Comparison of ENCODE assay signal across 8 mouse cellular contexts in the genomic region with DNA sequence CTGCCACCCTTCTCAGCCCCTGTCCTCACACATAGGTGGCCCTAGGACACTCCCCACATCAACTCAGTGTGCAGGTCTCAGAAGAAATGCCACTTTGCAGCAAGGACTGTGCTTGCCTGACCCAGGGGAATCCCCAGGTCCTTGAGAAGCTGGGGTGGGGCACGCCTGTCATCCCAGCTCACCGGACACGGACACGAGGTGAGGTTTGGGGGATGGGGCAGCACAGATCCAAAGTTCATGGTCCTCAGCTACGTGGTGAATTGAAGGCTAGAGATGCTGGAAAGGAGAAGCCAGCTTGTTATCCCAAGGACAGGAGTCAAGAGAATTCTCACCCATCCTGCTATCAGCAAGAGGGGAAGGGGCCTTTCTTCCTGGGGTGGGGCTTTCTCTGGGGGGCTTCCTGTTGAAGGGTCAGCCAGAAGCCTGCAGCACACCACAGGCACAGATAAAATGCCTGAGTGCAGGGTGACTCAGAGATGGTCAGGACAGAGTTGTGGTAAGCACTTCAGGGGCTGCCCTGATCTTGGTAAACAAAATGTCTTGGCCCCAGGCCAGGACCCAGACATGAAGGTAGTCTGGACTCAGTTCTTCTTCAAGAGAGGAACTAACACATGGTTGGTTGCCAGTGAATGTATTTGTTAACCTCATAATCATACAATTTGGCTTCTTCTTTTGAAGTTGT. TPM values are rescaled to one million over a fixed set of nuclear protein-coding genes. Genes with fewer than 3 reads are reported as not detected.
DNase-seq lines count a peak whose midpoint lies in the region; ATAC-seq and TF ChIP-seq lines count a peak whose summit lies in the region.

No protein-coding gene starts in this region.

- DNase-seq in thymus, postnatal 25 days: peak; percentile 23
- DNase-seq in thymus, postnatal 4 days: no peak
- DNase-seq in intestine, embryonic 14.5 days (ENCODE audit: low spot score): peak; percentile 68
- no peak for DNase-seq in right cerebral cortex, postnatal 14 days
- DNase-seq in cerebellum, adult 2 months: no peak

- no peaks in the 10 kb centered on the region for H3K9me3 ChIP-seq in intestine, embryonic 14.5 days (ENCODE audit: control insufficient read depth, low read length)
- H3K9me3 ChIP-seq in lung, embryonic 15.5 days: no peaks in the 10 kb centered on the region
- no peaks in the 10 kb centered on the region for H3K9me3 ChIP-seq in stomach, embryonic 16.5 days (replicated peaks; ENCODE audit: control insufficient read depth, low read length)

- TF ChIP-seq CTCF in cerebellum, adult 2 months (IDR thresholded peaks at IDR 0.05; ENCODE audit: borderline replicate concordance, insufficient read depth, low read depth, low read length): no peak

- peak overlapping the region; percentile 22 for H3K4me2 ChIP-seq in intestine, embryonic 14.5 days (ENCODE audit: low read length)
- H3K4me2 ChIP-seq in lung, embryonic 15.5 days: no peak overlapping the region
- H3K4me2 ChIP-seq in stomach, embryonic 16.5 days (ENCODE audit: low read depth, low read length): no peak overlapping the region

- ATAC-seq in intestine, embryonic 14.5 days (replicated peaks; ENCODE audit: low FRiP score, low TSS enrichment, low read depth): peak; percentile 56
- peak; percentile 47; the same call in 1 of the 2 replicates for ATAC-seq in lung, embryonic 15.5 days (ENCODE audit: borderline replicate concordance, extremely low read depth, low FRiP score, low TSS enrichment)
- ATAC-seq in stomach, embryonic 16.5 days (ENCODE audit: insufficient read depth, low FRiP score): peak; percentile 41

- H3K27me3 ChIP-seq in intestine, embryonic 14.5 days (replicated peaks; ENCODE audit: control insufficient read depth, insufficient read depth, low read length): no peaks in the 10 kb centered on the region
- H3K27me3 ChIP-seq in lung, embryonic 15.5 days: no peaks in the 10 kb centered on the region
- no peaks in the 10 kb centered on the region for H3K27me3 ChIP-seq in stomach, embryonic 16.5 days (ENCODE audit: control insufficient read depth, insufficient read depth, low read length)
- no peaks in the 10 kb centered on the region for H3K27me3 ChIP-seq in cerebellum, adult 2 months (ENCODE audit: control insufficient read depth, insufficient read depth, low read length)

- H3K27ac ChIP-seq in brown adipose tissue, adult 24 weeks (replicated peaks; ENCODE audit: low read depth, low read length): peak overlapping the region; percentile 1; the same call in 1 of the 2 replicates
- peak overlapping the region; percentile 77 for H3K27ac ChIP-seq in intestine, embryonic 14.5 days (ENCODE audit: low read depth)
- peak overlapping the region; percentile 76 for H3K27ac ChIP-seq in lung, embryonic 15.5 days
- H3K27ac ChIP-seq in stomach, embryonic 16.5 days (ENCODE audit: low read length): peak overlapping the region; percentile 87
- H3K27ac ChIP-seq in cerebellum, adult 2 months (ENCODE audit: insufficient read depth, low read length): no peak overlapping the region

- H3K9ac ChIP-seq in intestine, embryonic 14.5 days (ENCODE audit: low read length): peak overlapping the region; percentile 1; the same call in 1 of the 2 replicates
- H3K9ac ChIP-seq in lung, embryonic 15.5 days: no peak overlapping the region
- peak overlapping the region; percentile 34 for H3K9ac ChIP-seq in stomach, embryonic 16.5 days (ENCODE audit: low read length)

- 35% methylated on average over 5 of the region's 5 CpGs for WGBS in intestine, embryonic 14.5 days
- 23% methylated on average over 5 of the region's 5 CpGs for WGBS in lung, embryonic 15.5 days
- 37% methylated on average over 5 of the region's 5 CpGs for WGBS in stomach, embryonic 16.5 days
- WGBS in cerebellum, adult 2 months: 57% methylated on average over 5 of the region's 5 CpGs

- TF ChIP-seq POLR2A in cerebellum, adult 2 months (IDR thresholded peaks at IDR 0.05; ENCODE audit: borderline replicate concordance, insufficient read depth, low read length): no peak

- H3K36me3 ChIP-seq in intestine, embryonic 14.5 days (ENCODE audit: control insufficient read depth, insufficient read depth, low read length): peaks cover 41% of the 10 kb centered on the region
- peaks cover 35% of the 10 kb centered on the region for H3K36me3 ChIP-seq in lung, embryonic 15.5 days
- H3K36me3 ChIP-seq in stomach, embryonic 16.5 days (ENCODE audit: control insufficient read depth, insufficient read depth, low read length): peaks cover 27% of the 10 kb centered on the region

- H3K4me1 ChIP-seq in brown adipose tissue, adult 24 weeks (ENCODE audit: control insufficient read depth, insufficient read depth, insufficient read length, low read length): peaks cover 19% of the 10 kb centered on the region
- peaks cover 28% of the 10 kb centered on the region for H3K4me1 ChIP-seq in intestine, embryonic 14.5 days (replicated peaks; ENCODE audit: control insufficient read depth, insufficient read depth, low read length)
- peaks cover 28% of the 10 kb centered on the region for H3K4me1 ChIP-seq in lung, embryonic 15.5 days
- peaks cover 23% of the 10 kb centered on the region for H3K4me1 ChIP-seq in stomach, embryonic 16.5 days (ENCODE audit: control insufficient read depth, insufficient read depth, low read length)
- H3K4me1 ChIP-seq in cerebellum, adult 2 months (ENCODE audit: control insufficient read depth, insufficient read depth, low read length): peaks cover 23% of the 10 kb centered on the region

- no peak overlapping the region for H3K4me3 ChIP-seq in brown adipose tissue, adult 24 weeks (ENCODE audit: insufficient read depth, low read depth, low read length)
- no peak overlapping the region for H3K4me3 ChIP-seq in intestine, embryonic 14.5 days (ENCODE audit: low read depth, low read length)
- H3K4me3 ChIP-seq in lung, embryonic 15.5 days: no peak overlapping the region
- no peak overlapping the region for H3K4me3 ChIP-seq in stomach, embryonic 16.5 days (replicated peaks; ENCODE audit: low read length)
- no peak overlapping the region for H3K4me3 ChIP-seq in cerebellum, adult 2 months (replicated peaks; ENCODE audit: insufficient read depth, low read depth, low read length)

RNA-seq across cellular contexts. Expression of gene Polr2e, which starts 6.7 kb away (rescaled TPM):
- polyA plus RNA-seq in brown adipose tissue, adult 24 weeks (2012; ENCODE audit: insufficient read depth, insufficient read length, missing spikeins): 78.3 and 85.8 TPM in 2 replicates
- 255 and 274 TPM in 2 replicates for polyA plus RNA-seq in intestine, embryonic 14.5 days (2014; fragmentation: Nextera tagmentation; extraction: Ambion mirVana)
- 223 and 225 TPM in 2 replicates for polyA plus RNA-seq in lung, embryonic 15.5 days (2015; fragmentation: Nextera tagmentation; extraction: Ambion mirVana)
- 174 and 180 TPM in 2 replicates for polyA plus RNA-seq in stomach, embryonic 16.5 days (2015; fragmentation: Nextera tagmentation; extraction: Ambion mirVana)
- polyA plus RNA-seq in cerebellum, adult 2 months (2012; rRNA removed): 224 and 231 TPM in 2 replicates

RNA-seq across cellular contexts. Expression of gene Gpx4, which starts 14.0 kb away (rescaled TPM):
- 2,282 and 3,621 TPM in 2 replicates for polyA plus RNA-seq in brown adipose tissue, adult 24 weeks (2012; ENCODE audit: insufficient read depth, insufficient read length, missing spikeins)
- polyA plus RNA-seq in intestine, embryonic 14.5 days (2014; fragmentation: Nextera tagmentation; extraction: Ambion mirVana): 607 and 623 TPM in 2 replicates
- polyA plus RNA-seq in lung, embryonic 15.5 days (2015; fragmentation: Nextera tagmentation; extraction: Ambion mirVana): 523 and 535 TPM in 2 replicates
- 445 and 507 TPM in 2 replicates for polyA plus RNA-seq in stomach, embryonic 16.5 days (2015; fragmentation: Nextera tagmentation; extraction: Ambion mirVana)
- 888 and 964 TPM in 2 replicates for polyA plus RNA-seq in cerebellum, adult 2 months (2012; rRNA removed)

RNA-seq across cellular contexts. Expression of gene Arhgap45, which starts 16.5 kb away (rescaled TPM):
- 1.8 and 2.6 TPM in 2 replicates for polyA plus RNA-seq in brown adipose tissue, adult 24 weeks (2012; ENCODE audit: insufficient read depth, insufficient read length, missing spikeins)
- polyA plus RNA-seq in intestine, embryonic 14.5 days (2014; fragmentation: Nextera tagmentation; extraction: Ambion mirVana): 6.8 and 8.0 TPM in 2 replicates
- 16.8 and 19.8 TPM in 2 replicates for polyA plus RNA-seq in lung, embryonic 15.5 days (2015; fragmentation: Nextera tagmentation; extraction: Ambion mirVana)
- 7.8 and 9.7 TPM in 2 replicates for polyA plus RNA-seq in stomach, embryonic 16.5 days (2015; fragmentation: Nextera tagmentation; extraction: Ambion mirVana)
- polyA plus RNA-seq in cerebellum, adult 2 months (2012; rRNA removed): 2.2 and 2.7 TPM in 2 replicates

RNA-seq across cellular contexts. Expression of gene Abca7, which starts 36.6 kb away (rescaled TPM):
- 5.1 and 5.4 TPM in 2 replicates for polyA plus RNA-seq in brown adipose tissue, adult 24 weeks (2012; ENCODE audit: insufficient read depth, insufficient read length, missing spikeins)
- 3.7 and 3.8 TPM in 2 replicates for polyA plus RNA-seq in intestine, embryonic 14.5 days (2014; fragmentation: Nextera tagmentation; extraction: Ambion mirVana)
- polyA plus RNA-seq in lung, embryonic 15.5 days (2015; fragmentation: Nextera tagmentation; extraction: Ambion mirVana): 3.5 and 4.3 TPM in 2 replicates
- 6.3 and 7.4 TPM in 2 replicates for polyA plus RNA-seq in stomach, embryonic 16.5 days (2015; fragmentation: Nextera tagmentation; extraction: Ambion mirVana)
- polyA plus RNA-seq in cerebellum, adult 2 months (2012; rRNA removed): 31.1 and 32.4 TPM in 2 replicates

RNA-seq across cellular contexts. Expression of gene Cnn2, which starts 44.6 kb away (rescaled TPM):
- polyA plus RNA-seq in brown adipose tissue, adult 24 weeks (2012; ENCODE audit: insufficient read depth, insufficient read length, missing spikeins): 6.4 and 10.3 TPM in 2 replicates
- polyA plus RNA-seq in intestine, embryonic 14.5 days (2014; fragmentation: Nextera tagmentation; extraction: Ambion mirVana): 320 and 368 TPM in 2 replicates
- 367 and 375 TPM in 2 replicates for polyA plus RNA-seq in lung, embryonic 15.5 days (2015; fragmentation: Nextera tagmentation; extraction: Ambion mirVana)
- polyA plus RNA-seq in stomach, embryonic 16.5 days (2015; fragmentation: Nextera tagmentation; extraction: Ambion mirVana): 333 and 334 TPM in 2 replicates
- polyA plus RNA-seq in cerebellum, adult 2 months (2012; rRNA removed): 8.2 and 9.3 TPM in 2 replicates

Comparison
In these comparisons a context has a peak if more than half of its experiments do, and no peak if none do; other contexts are left out.
1. DNase-seq: peak in thymus, postnatal 25 days (single experiment) and intestine, embryonic 14.5 days (single experiment); none in thymus, postnatal 4 days (single experiment), right cerebral cortex, postnatal 14 days (single experiment) and cerebellum, adult 2 months (0 of 2).
2. Peak in every context shown above with its lines, with median percentiles within 50 percentile points of each other: ATAC-seq.